Mouse (Mus musculus): ENCODE measurements at regions not wholly inside any gene's neighbourhood (a gene's known extent, or its start where the extent isn't known, plus 50 kb on each side); places are given as distances from the start of the nearest gene placed in this dataset.

- Histone ChIP-seq H3K79me2 (replicated peaks; ENCODE audit: control insufficient read depth, extremely low read depth, insufficient read depth, poor library complexity, severe bottlenecking) (no peaks in the 10 kb centered on the region), H3K9me3 (replicated peaks; ENCODE audit: low read length) (peaks cover 10% of the 10 kb centered on the region), H3K27ac (ENCODE audit: insufficient read depth, low read depth) (no peak overlapping the region), H3K4me1 (ENCODE audit: control insufficient read depth in 1 of 2, insufficient read depth in 2 of 2) (no peaks in the 10 kb centered on the region), H3K4me2 (ENCODE audit: insufficient read depth, low read depth, poor library complexity, severe bottlenecking) (no peak overlapping the region), H3K27me3 (replicated peaks) (no peaks in the 10 kb centered on the region), H3K36me3 (replicated peaks in 1 of 2; ENCODE audit: control insufficient read depth in 1 of 2, insufficient read depth in 1 of 2, low read length in 1 of 2) (no peaks in the 10 kb centered on the region), H3K4me3 (replicated peaks in 1 of 3; ENCODE audit: low read depth in 2 of 3, low read length in 2 of 3, poor library complexity in 1 of 3) (no peak overlapping the region), H3K9ac (ENCODE audit: insufficient read depth, low read depth) (no peak overlapping the region)
- in situ Hi-C loops (cut with MboI; ENCODE audit: low pct_ligation_motif_present, low pct_unique_long_range_greater_than_20kb, low sequenced_read_pairs) (no loop called here), dilution Hi-C loops (cut with MboI; ENCODE audit: extremely low pct_ligation_motif_present, extremely low pct_unique_long_range_greater_than_20kb, low sequenced_read_pairs) (no loop called here)
- TF ChIP-seq GABPA (IDR thresholded peaks at IDR 0.05; ENCODE audit: insufficient replicate concordance, low read depth, low read length) (no peak), MEF2A (IDR thresholded peaks at IDR 0.05; ENCODE audit: borderline replicate concordance, low read depth, low read length) (no peak), CHD1 (IDR thresholded peaks at IDR 0.05; ENCODE audit: low read depth, low read length) (no peak), BHLHE40 (IDR thresholded peaks at IDR 0.05; ENCODE audit: low read depth, low read length) (no peak), MAZ (IDR thresholded peaks at IDR 0.05; ENCODE audit: low read depth, low read length) (no peak), ZNF384 (IDR thresholded peaks at IDR 0.05; ENCODE audit: low read depth, low read length) (no peak), POLR2AphosphoS2 (IDR thresholded peaks at IDR 0.05; ENCODE audit: low read depth, low read length) (no peak), MYC (IDR thresholded peaks at IDR 0.05; ENCODE audit: low read depth, low read length) (no peak), TCF12 (IDR thresholded peaks at IDR 0.05; ENCODE audit: low read depth, low read length) (no peak), ELF1 (IDR thresholded peaks at IDR 0.05; ENCODE audit: low read depth, low read length) (no peak), HCFC1 (IDR thresholded peaks at IDR 0.05; ENCODE audit: low read depth, low read length) (no peak), UBTF (IDR thresholded peaks at IDR 0.05; ENCODE audit: low read depth, low read length) (no peak), NRF1 (IDR thresholded peaks at IDR 0.05; ENCODE audit: low read depth, low read length) (no peak)
- DNase-seq (ENCODE audit: extremely low read depth), result no peak
These were observed 68.0 kb downstream of the Sox9 start for GRCm38 (mm10) chr11:112849974-112850373.

- Histone ChIP-seq H3K4me3 (replicated peaks in 1 of 3; ENCODE audit: low read depth in 2 of 3, low read length in 2 of 3, poor library complexity in 1 of 3) (no peak overlapping the region), H3K4me1 (ENCODE audit: control insufficient read depth in 1 of 2, insufficient read depth in 2 of 2) (no peaks in the 10 kb centered on the region), H3K27ac (ENCODE audit: insufficient read depth, low read depth) (no peak overlapping the region), H3K9me3 (replicated peaks; ENCODE audit: low read length) (peaks cover 10% of the 10 kb centered on the region), H3K27me3 (replicated peaks) (no peaks in the 10 kb centered on the region), H3K4me2 (ENCODE audit: insufficient read depth, low read depth, poor library complexity, severe bottlenecking) (no peak overlapping the region), H3K79me2 (replicated peaks; ENCODE audit: control insufficient read depth, extremely low read depth, insufficient read depth, poor library complexity, severe bottlenecking) (no peaks in the 10 kb centered on the region), H3K9ac (ENCODE audit: insufficient read depth, low read depth) (no peak overlapping the region), H3K36me3 (replicated peaks in 1 of 2; ENCODE audit: control insufficient read depth in 1 of 2, insufficient read depth in 1 of 2, low read length in 1 of 2) (no peaks in the 10 kb centered on the region)
- in situ Hi-C loops (cut with MboI; ENCODE audit: low pct_ligation_motif_present, low pct_unique_long_range_greater_than_20kb, low sequenced_read_pairs), result no loop called here
- no peak for TF ChIP-seq PAX5 (IDR thresholded peaks at IDR 0.05; ENCODE audit: low read length)
- TF ChIP-seq RCOR1 (conservative IDR thresholded peaks at IDR 0.05; ENCODE audit: low read depth, low read length), result no peak
- TF ChIP-seq E2F4 (IDR thresholded peaks at IDR 0.05; ENCODE audit: insufficient replicate concordance, low read depth, low read length), result no peak
- no peak for TF ChIP-seq ETS1 (conservative IDR thresholded peaks at IDR 0.05; ENCODE audit: low read depth, low read length)
- no peak for TF ChIP-seq CHD1 (IDR thresholded peaks at IDR 0.05; ENCODE audit: low read depth, low read length)
- no peak for TF ChIP-seq ELF1 (IDR thresholded peaks at IDR 0.05; ENCODE audit: low read depth, low read length)
- TF ChIP-seq JUND (conservative IDR thresholded peaks at IDR 0.05; ENCODE audit: low read depth, low read length), result no peak
- no peak for TF ChIP-seq CHD2 (IDR thresholded peaks at IDR 0.05; ENCODE audit: low read length)
- no peak for TF ChIP-seq MXI1 (IDR thresholded peaks at IDR 0.05; ENCODE audit: low read depth, low read length)
- TF ChIP-seq HCFC1 (IDR thresholded peaks at IDR 0.05; ENCODE audit: low read depth, low read length), result no peak
- no peak for TF ChIP-seq MYC (IDR thresholded peaks at IDR 0.05; ENCODE audit: low read depth, low read length)
- no peak for TF ChIP-seq MAFK (IDR thresholded peaks at IDR 0.05; ENCODE audit: insufficient replicate concordance, low read length)
- dilution Hi-C loops (cut with MboI; ENCODE audit: extremely low pct_ligation_motif_present, extremely low pct_unique_long_range_greater_than_20kb, low sequenced_read_pairs), result no loop called here
- no peak for DNase-seq (ENCODE audit: extremely low read depth)
These were observed 68.7 kb downstream of the Sox9 start for GRCm38 (mm10) chr11:112850532-112851272.
